Mouse (Mus musculus): ENCODE measurements around the gene Vipr1. TPM values are rescaled to one million over a fixed set of nuclear protein-coding genes. Genes with fewer than 3 reads are reported as not detected.

The Vipr1 gene
- total and polyA plus RNA-seq, 3 experiments: 0.08 to 0.11 TPM; not detected in 1

DNA sequence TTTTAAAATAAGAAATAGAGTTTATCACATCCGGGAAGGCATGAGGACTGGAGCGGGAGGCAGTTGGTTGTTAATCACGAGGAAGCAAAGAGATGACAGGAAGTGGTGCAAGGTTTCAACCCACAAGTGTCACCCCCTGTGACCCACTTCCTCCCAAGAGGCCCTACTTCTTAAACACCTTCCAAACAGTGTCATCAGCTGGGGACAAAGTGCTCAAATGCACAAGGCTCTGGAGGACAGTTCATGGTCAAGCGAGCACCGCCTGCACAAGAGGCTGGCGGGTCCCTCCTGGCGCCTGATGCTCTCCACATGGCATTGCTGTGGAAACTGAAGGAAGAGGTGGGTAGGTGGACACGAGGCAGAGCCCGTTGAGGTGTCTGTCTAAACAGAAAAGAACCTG, 32.5 kb downstream of the Vipr1 start:
- H3K79me2 ChIP-seq (replicated peaks; ENCODE audit: control insufficient read depth, extremely low read depth, insufficient read depth, poor library complexity, severe bottlenecking): no peaks in the 10 kb centered on the region
- dilution Hi-C loops (cut with MboI; ENCODE audit: extremely low pct_ligation_motif_present, extremely low pct_unique_long_range_greater_than_20kb, low sequenced_read_pairs) (no loop called here), in situ Hi-C loops (cut with MboI; ENCODE audit: low pct_ligation_motif_present, low pct_unique_long_range_greater_than_20kb, low sequenced_read_pairs) (no loop called here)
- H3K36me3 ChIP-seq (replicated peaks in 1 of 2; ENCODE audit: control insufficient read depth in 1 of 2, insufficient read depth in 1 of 2, low read length in 1 of 2): peaks cover 0 to 14% of the 10 kb centered on the region in 2 experiments
- H3K4me3 ChIP-seq (replicated peaks in 1 of 3; ENCODE audit: low read depth in 2 of 3, low read length in 2 of 3, poor library complexity in 1 of 3): peak overlapping the region in 1 of 3 experiments; percentile 38
- H3K4me2 ChIP-seq (ENCODE audit: insufficient read depth, low read depth, poor library complexity, severe bottlenecking): 0 out of 2 replicates have a peak overlapping the region, but pooled peaks have one; percentile 1
- H3K9me3 ChIP-seq (replicated peaks; ENCODE audit: low read length): no peaks in the 10 kb centered on the region
- H3K27me3 ChIP-seq (replicated peaks): peaks cover 5% of the 10 kb centered on the region
- peaks cover 27 to 81% of the 10 kb centered on the region in 2 experiments for H3K4me1 ChIP-seq (ENCODE audit: control insufficient read depth in 1 of 2, insufficient read depth in 2 of 2)
- no peak overlapping the region for H3K27ac ChIP-seq (ENCODE audit: insufficient read depth, low read depth)
- peak; percentile 81 for DNase-seq (ENCODE audit: extremely low read depth)
- TF ChIP-seq USF2 (conservative IDR thresholded peaks at IDR 0.05; ENCODE audit: low read depth, low read length) (no peak), SMC3 (IDR thresholded peaks at IDR 0.05; ENCODE audit: low read depth, low read length) (no peak), IRF4 (IDR thresholded peaks at IDR 0.05; ENCODE audit: low read depth, low read length) (no peak), ETS1 (conservative IDR thresholded peaks at IDR 0.05; ENCODE audit: low read depth, low read length) (peak; percentile 56), TBP (conservative IDR thresholded peaks at IDR 0.05; ENCODE audit: low read depth, low read length) (peak; percentile 58; the same call in 1 of the 2 replicates), NELFE (IDR thresholded peaks at IDR 0.05; ENCODE audit: low read depth, low read length) (no peak), TCF12 (IDR thresholded peaks at IDR 0.05; ENCODE audit: low read depth, low read length) (peak; percentile 49; the same call in 1 of the 2 replicates), SIN3A (IDR thresholded peaks at IDR 0.05; ENCODE audit: low read length) (no peak), GABPA (IDR thresholded peaks at IDR 0.05; ENCODE audit: insufficient replicate concordance, low read depth, low read length) (no peak), MAFK (IDR thresholded peaks at IDR 0.05; ENCODE audit: insufficient replicate concordance, low read length) (no peak), CTCF (conservative IDR thresholded peaks at IDR 0.05 in 1 of 2, IDR thresholded peaks at IDR 0.05 in 1 of 2; ENCODE audit: low read depth in 2 of 2, low read length in 2 of 2) (no peak), POLR2A (IDR thresholded peaks at IDR 0.05; ENCODE audit: low read depth, low read length) (no peak), JUND (conservative IDR thresholded peaks at IDR 0.05; ENCODE audit: low read depth, low read length) (no peak), ZC3H11A (IDR thresholded peaks at IDR 0.05; ENCODE audit: low read depth, low read length) (no peak), CHD2 (IDR thresholded peaks at IDR 0.05; ENCODE audit: low read length) (no peak), RCOR1 (conservative IDR thresholded peaks at IDR 0.05; ENCODE audit: low read depth, low read length) (no peak), HCFC1 (IDR thresholded peaks at IDR 0.05; ENCODE audit: low read depth, low read length) (peak; percentile 59), MAZ (IDR thresholded peaks at IDR 0.05; ENCODE audit: low read depth, low read length) (no peak), KAT2A (IDR thresholded peaks at IDR 0.05; ENCODE audit: insufficient replicate concordance, low read length) (no peak), USF1 (IDR thresholded peaks at IDR 0.05; ENCODE audit: low read depth, low read length) (no peak), RAD21 (IDR thresholded peaks at IDR 0.05; ENCODE audit: low read depth, low read length) (no peak), POLR2AphosphoS2 (IDR thresholded peaks at IDR 0.05; ENCODE audit: low read depth, low read length) (no peak), BHLHE40 (IDR thresholded peaks at IDR 0.05; ENCODE audit: low read depth, low read length) (peak; percentile 59), CHD1 (IDR thresholded peaks at IDR 0.05; ENCODE audit: low read depth, low read length) (no peak), PAX5 (IDR thresholded peaks at IDR 0.05; ENCODE audit: low read length) (no peak), EP300 (IDR thresholded peaks at IDR 0.05; ENCODE audit: low read length) (0 out of 2 replicates have a peak, but pooled peaks have one; percentile 47), UBTF (IDR thresholded peaks at IDR 0.05; ENCODE audit: low read depth, low read length) (no peak), NRF1 (IDR thresholded peaks at IDR 0.05; ENCODE audit: low read depth, low read length) (no peak), ZMIZ1 (IDR thresholded peaks at IDR 0.05; ENCODE audit: low read depth, low read length) (no peak), JUN (IDR thresholded peaks at IDR 0.05; ENCODE audit: insufficient read depth, low read depth, low read length) (no peak), MXI1 (IDR thresholded peaks at IDR 0.05; ENCODE audit: low read depth, low read length) (no peak)
- H3K9ac ChIP-seq (ENCODE audit: insufficient read depth, low read depth): no peak overlapping the region
